Mouse (Mus musculus) myocyte (in vitro differentiated cells): ENCODE measurements around the gene Ifna16. TPM values are rescaled to one million over a fixed set of nuclear protein-coding genes. Genes with fewer than 3 reads are reported as not detected.

ENCODE experiments used
- H3K27me3 ChIP-seq: one replicate; pipeline ENCODE4 v1.6.1; 2011; ENCODE audit not compliant: control insufficient read depth, insufficient read depth, insufficient read length
- H3K36me3 ChIP-seq: one replicate; pipeline ENCODE4 v1.6.1; 2011; ENCODE audit not compliant: control insufficient read depth, insufficient read depth
- H3K4me2 ChIP-seq: one replicate; pipeline ENCODE4 v1.6.1; 2011; ENCODE audit warnings: low read depth, control low read depth
- H3K4me3 ChIP-seq: one replicate; pipeline ENCODE4 v1.5.1; 2011; ENCODE audit warnings: mild to moderate bottlenecking, control low read depth, moderate library complexity
- H3K79me2 ChIP-seq: one replicate; pipeline ENCODE4 v1.6.1; 2011; ENCODE audit not compliant: control insufficient read depth, insufficient read depth
- H3ac ChIP-seq: one replicate; pipeline ENCODE4 v1.6.1; 2011; ENCODE audit not compliant: control insufficient read depth, insufficient read length
- CEBPB ChIP-seq: IDR thresholded peaks from 2 replicates; pipeline ENCODE4 v1.6.1; 2011; ENCODE audit warnings: mild to moderate bottlenecking, moderate library complexity; ENCODE audit not compliant: poor library complexity, insufficient read depth, severe bottlenecking
- E2F4 ChIP-seq: IDR thresholded peaks from one replicate; pipeline ENCODE4 v1.6.1; 2011; ENCODE audit warnings: mild to moderate bottlenecking, control low read depth, moderate library complexity; ENCODE audit not compliant: insufficient read depth
- MAX ChIP-seq: IDR thresholded peaks from one replicate; pipeline ENCODE4 v1.6.1; 2011; ENCODE audit warnings: low read depth, mild to moderate bottlenecking, control low read depth
- MYOD1 ChIP-seq, 3 experiments: IDR thresholded peaks; one replicate each; pipeline ENCODE4 v1.6.1; 2011; ENCODE audit warnings: control low read depth in 2 of 3, low read depth in 2 of 3, mild to moderate bottlenecking in 2 of 3, moderate library complexity in 1 of 3; ENCODE audit not compliant: insufficient read length in 2 of 3, control insufficient read depth in 1 of 3
- MYOG ChIP-seq, 3 experiments: IDR thresholded peaks; one replicate each; pipeline ENCODE4 v1.6.1; 2011; ENCODE audit warnings: control low read depth in 2 of 3, low read depth in 2 of 3, mild to moderate bottlenecking in 2 of 3; ENCODE audit not compliant: insufficient read length in 2 of 3, control insufficient read depth in 1 of 3, insufficient read depth in 1 of 3
- POLR2A ChIP-seq: IDR thresholded peaks from one replicate; pipeline ENCODE4 v1.6.1; 2011; ENCODE audit warnings: low read depth, mild to moderate bottlenecking, control low read depth, moderate library complexity; ENCODE audit not compliant: insufficient read length
- POLR2AphosphoS2 ChIP-seq: IDR thresholded peaks from one replicate; pipeline ENCODE4 v1.6.1; 2011; ENCODE audit warnings: low read depth, control low read depth; ENCODE audit not compliant: insufficient read length
- REST ChIP-seq: IDR thresholded peaks from one replicate; pipeline ENCODE4 v1.6.1; 2011; ENCODE audit warnings: mild to moderate bottlenecking, control low read depth, moderate library complexity; ENCODE audit not compliant: insufficient read depth, insufficient read length
- SRF ChIP-seq: IDR thresholded peaks from one replicate; pipeline ENCODE4 v1.6.1; 2011; ENCODE audit warnings: low read depth; ENCODE audit not compliant: control insufficient read depth, insufficient read length
- TCF12 ChIP-seq: IDR thresholded peaks from one replicate; pipeline ENCODE4 v1.6.1; 2011; ENCODE audit warnings: mild to moderate bottlenecking, control low read depth; ENCODE audit not compliant: poor library complexity, insufficient read depth, severe bottlenecking
- TCF3 ChIP-seq: IDR thresholded peaks from one replicate; pipeline ENCODE4 v1.6.1; 2011; ENCODE audit warnings: low read depth, control low read depth; ENCODE audit not compliant: insufficient read length
- USF1 ChIP-seq: IDR thresholded peaks from one replicate; pipeline ENCODE4 v1.6.1; 2011; ENCODE audit warnings: low read depth, mild to moderate bottlenecking, control low read depth, moderate library complexity
- polyA plus RNA-seq: library from polyadenylated mRNA; unstranded; fragments of >200 nt; fragmentation: generic; extraction: Trizol; gene quantifications from one replicate; pipeline ENCODE4 v1.2.1, GENCODE M21; 2012; ENCODE audit warnings: missing spikeins

Gene Ifna16
- polyA plus RNA-seq, 1 experiment, result not detected

GRCm38 (mm10) chr4:88653644-88654043 lies 23.1 kb downstream of the Ifna16 start:
- no peak overlapping the region for H3K4me3 ChIP-seq
- no peak for TF ChIP-seq E2F4
- TF ChIP-seq MYOD1 (IDR thresholded peaks at IDR 0.05; ENCODE audit: control insufficient read depth in 1 of 3, insufficient read length in 2 of 3, low read depth in 2 of 3), result no peak
- TF ChIP-seq CEBPB, result no peak
- TF ChIP-seq TCF3, result no peak
- TF ChIP-seq USF1, result no peak
- TF ChIP-seq TCF12, result no peak
- TF ChIP-seq MYOG (IDR thresholded peaks at IDR 0.05; ENCODE audit: control insufficient read depth in 1 of 3, insufficient read depth in 1 of 3, insufficient read length in 2 of 3, low read depth in 2 of 3), result no peak
- no peak for TF ChIP-seq POLR2A
- no peak for TF ChIP-seq POLR2AphosphoS2
- H3K4me2 ChIP-seq, result no peak overlapping the region
- no peaks in the 10 kb centered on the region for H3K36me3 ChIP-seq
- no peaks in the 10 kb centered on the region for H3K79me2 ChIP-seq
- H3K27me3 ChIP-seq, result no peaks in the 10 kb centered on the region
- H3ac ChIP-seq, result no peak overlapping the region

- no peak within 1 kb of the TSS for H3K4me3 ChIP-seq
- H3ac ChIP-seq, result no peak within 1 kb of the TSS
- no peaks in the 10 kb centered on the region for H3K36me3 ChIP-seq
- TF ChIP-seq MYOD1 (IDR thresholded peaks at IDR 0.05; ENCODE audit: control insufficient read depth in 1 of 3, insufficient read length in 2 of 3, low read depth in 2 of 3), result no peak
- no peak for TF ChIP-seq POLR2A
- TF ChIP-seq MYOG (IDR thresholded peaks at IDR 0.05; ENCODE audit: control insufficient read depth in 1 of 3, insufficient read depth in 1 of 3, insufficient read length in 2 of 3, low read depth in 2 of 3), result no peak
- no peak for TF ChIP-seq SRF
- no peak for TF ChIP-seq CEBPB
- TF ChIP-seq REST, result no peak
- no peak for TF ChIP-seq E2F4
- TF ChIP-seq MAX, result no peak
- no peak for TF ChIP-seq USF1
- no peak for TF ChIP-seq TCF3
- no peak for TF ChIP-seq TCF12
- no peak for TF ChIP-seq POLR2AphosphoS2
- no peaks in the 10 kb centered on the region for H3K79me2 ChIP-seq
- no peak within 1 kb of the TSS for H3K4me2 ChIP-seq
- no peaks in the 10 kb centered on the region for H3K27me3 ChIP-seq
Observed at GRCm38 (mm10) chr4:88644359-88644758, 32.4 kb downstream of the Ifna16 start, which contains the start of gene Ifna13. TSS of gene Ifna13 (minus strand) at chr4:88644459.

- no peaks in the 10 kb centered on the region for H3K27me3 ChIP-seq
- H3ac ChIP-seq, result no peak overlapping the region
- no peak for TF ChIP-seq REST
- TF ChIP-seq TCF12, result no peak
- TF ChIP-seq POLR2AphosphoS2, result no peak
- TF ChIP-seq CEBPB, result no peak
- TF ChIP-seq USF1, result no peak
- TF ChIP-seq POLR2A, result no peak
- no peak for TF ChIP-seq MYOG (IDR thresholded peaks at IDR 0.05; ENCODE audit: control insufficient read depth in 1 of 3, insufficient read depth in 1 of 3, insufficient read length in 2 of 3, low read depth in 2 of 3)
- no peak for TF ChIP-seq TCF3
- no peak for TF ChIP-seq MAX
- TF ChIP-seq SRF, result no peak
- no peak for TF ChIP-seq MYOD1 (IDR thresholded peaks at IDR 0.05; ENCODE audit: control insufficient read depth in 1 of 3, insufficient read length in 2 of 3, low read depth in 2 of 3)
- TF ChIP-seq E2F4, result no peak
- H3K4me3 ChIP-seq, result no peak overlapping the region
- H3K4me2 ChIP-seq, result no peak overlapping the region
- H3K36me3 ChIP-seq, result no peaks in the 10 kb centered on the region
- H3K79me2 ChIP-seq, result no peaks in the 10 kb centered on the region
Observed at GRCm38 (mm10) chr4:88642526-88642925, 34.2 kb downstream of the Ifna16 start.

GRCm38 (mm10) chr4:88641077-88641831 lies 35.5 kb downstream of the Ifna16 start:
- Histone ChIP-seq H3ac (no peak overlapping the region), H3K4me2 (peak overlapping the region; percentile 82), H3K4me3 (peak overlapping the region; percentile 32), H3K36me3 (no peaks in the 10 kb centered on the region), H3K79me2 (no peaks in the 10 kb centered on the region), H3K27me3 (no peaks in the 10 kb centered on the region)
- TF ChIP-seq TCF12, result no peak
- TF ChIP-seq TCF3, result no peak
- no peak for TF ChIP-seq POLR2AphosphoS2
- no peak for TF ChIP-seq MAX
- TF ChIP-seq REST, result no peak
- TF ChIP-seq POLR2A, result no peak

- Histone ChIP-seq H3ac (no peak overlapping the region), H3K36me3 (no peaks in the 10 kb centered on the region), H3K27me3 (no peaks in the 10 kb centered on the region), H3K79me2 (no peaks in the 10 kb centered on the region), H3K4me3 (peak overlapping the region; percentile 32), H3K4me2 (peak overlapping the region; percentile 82)
- TF ChIP-seq MAX (no peak), TCF3 (no peak), POLR2A (no peak), MYOG (IDR thresholded peaks at IDR 0.05; ENCODE audit: control insufficient read depth in 1 of 3, insufficient read depth in 1 of 3, insufficient read length in 2 of 3, low read depth in 2 of 3) (no peak), USF1 (no peak), CEBPB (no peak), MYOD1 (IDR thresholded peaks at IDR 0.05; ENCODE audit: control insufficient read depth in 1 of 3, insufficient read length in 2 of 3, low read depth in 2 of 3) (no peak), E2F4 (no peak), TCF12 (no peak), POLR2AphosphoS2 (no peak), SRF (no peak), REST (no peak)
Observed at GRCm38 (mm10) chr4:88640704-88641076, 36.0 kb downstream of the Ifna16 start.
